Mouse (Mus musculus) CH12.LX (cell line): Measurements from ENCODE around the gene 2810006K23Rik.

Source experiments
- CTCF ChIP-seq, 2 experiments: IDR thresholded peaks in 1 of 2; conservative IDR thresholded peaks in 1 of 2; 2 replicates each; pipeline ENCODE4 v1.5.1; 2011 to 2012; ENCODE audit warnings: low read depth in 2 of 2, low read length in 2 of 2, improper control_type of control experiment in 1 of 2, inconsistent platforms in 1 of 2, mild to moderate bottlenecking in 1 of 2, moderate library complexity in 1 of 2
- E2F4 ChIP-seq: IDR thresholded peaks from 2 replicates; pipeline ENCODE4 v1.6.1; 2011; ENCODE audit warnings: low read depth, low read length, improper control_type of control experiment; ENCODE audit not compliant: insufficient replicate concordance
- ELF1 ChIP-seq: IDR thresholded peaks from 2 replicates; pipeline ENCODE4 v1.6.1; 2014; ENCODE audit warnings: low read depth, mild to moderate bottlenecking, inconsistent platforms, low read length, improper control_type of control experiment
- EP300 ChIP-seq: IDR thresholded peaks from 2 replicates; pipeline ENCODE4 v1.6.1; 2011; ENCODE audit warnings: low read length, improper control_type of control experiment
- KAT2A ChIP-seq: IDR thresholded peaks from 2 replicates; pipeline ENCODE4 v1.6.1; 2012; ENCODE audit warnings: low read length, improper control_type of control experiment, inconsistent platforms; ENCODE audit not compliant: insufficient replicate concordance
- MAFK ChIP-seq: IDR thresholded peaks from 2 replicates; pipeline ENCODE4 v1.6.1; 2011; ENCODE audit warnings: low read length, improper control_type of control experiment; ENCODE audit not compliant: insufficient replicate concordance
- ZNF384 ChIP-seq: IDR thresholded peaks from 2 replicates; pipeline ENCODE4 v1.6.1; 2012; ENCODE audit warnings: low read depth, low read length, improper control_type of control experiment, inconsistent platforms

DNA sequence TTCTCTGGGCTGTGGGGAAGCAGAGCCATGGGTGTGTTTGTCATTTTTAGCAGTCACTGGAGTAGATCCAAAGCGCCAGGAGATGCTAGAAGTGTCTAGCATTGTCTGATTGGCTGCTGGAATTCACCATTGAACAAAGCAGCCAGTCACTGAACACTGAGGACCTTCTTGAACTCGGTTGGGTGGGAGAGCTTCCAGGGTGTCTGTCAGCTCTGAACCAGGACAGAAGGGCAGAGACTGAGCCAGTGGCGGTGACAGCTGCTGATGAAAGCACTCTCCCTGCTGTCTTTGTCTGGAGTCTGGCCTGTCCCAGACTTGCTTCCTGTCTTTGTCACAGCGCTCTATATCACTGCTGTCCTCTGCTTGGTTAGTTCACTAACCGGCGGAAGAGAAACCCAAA lies 6.5 kb downstream of the 2810006K23Rik start:
- TF ChIP-seq ELF1 (no peak), E2F4 (no peak), EP300 (no peak), CTCF (conservative IDR thresholded peaks at IDR 0.05 in 1 of 2, IDR thresholded peaks at IDR 0.05 in 1 of 2; ENCODE audit: low read depth in 2 of 2, low read length in 2 of 2) (no peak), KAT2A (no peak), ZNF384 (no peak), MAFK (no peak)
